Mouse (Mus musculus): ENCODE measurements around the gene Il1rl2. TPM values are rescaled to one million over a fixed set of nuclear protein-coding genes. Genes with fewer than 3 reads are reported as not detected.
A peak's percentile ranks its signal among the peaks of the same experiment; 100 is the strongest.

The Il1rl2 gene
- total and polyA plus RNA-seq, 2 experiments: 0.06 to 0.37 TPM

DNA sequence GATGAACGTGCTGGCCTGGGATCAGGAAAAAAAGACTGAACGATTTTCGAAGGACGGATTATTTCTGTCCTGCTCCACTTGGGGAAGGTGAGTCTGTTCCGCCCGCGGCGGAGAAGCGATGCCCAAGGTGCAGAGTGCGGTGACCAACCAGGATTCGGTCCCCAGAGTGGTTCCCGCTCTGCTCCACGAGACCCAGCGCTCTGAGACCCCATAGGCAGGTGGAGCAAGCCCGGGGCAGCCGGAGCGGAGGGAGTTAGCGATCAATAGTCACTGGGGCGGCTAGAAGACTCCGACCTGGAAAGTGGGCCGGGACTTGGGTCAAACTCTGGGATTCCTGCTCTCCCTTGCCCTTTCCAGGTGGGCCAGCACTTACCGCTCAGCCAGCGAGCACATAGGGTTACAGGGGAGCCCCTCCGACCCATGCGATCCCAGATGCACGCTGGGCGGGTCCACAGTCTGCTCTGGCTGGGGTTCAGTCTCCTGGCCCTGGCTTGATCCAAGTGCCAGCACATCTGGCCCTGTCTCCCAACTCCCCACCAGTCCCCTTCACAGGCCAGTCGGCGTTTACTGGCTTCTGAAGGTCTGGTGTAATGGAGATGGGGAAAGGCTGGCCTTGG lies 1.4 kb downstream of the Il1rl2 start:
- no peaks in the 10 kb centered on the region for H3K79me2 ChIP-seq (ENCODE audit: control insufficient read depth, insufficient read depth, low read length)
- peaks cover 6% of the 10 kb centered on the region; the same call in 1 of the 2 replicates for H3K4me1 ChIP-seq (ENCODE audit: control insufficient read depth, insufficient read depth, low read length)
- DNase-seq (ENCODE audit: extremely low read depth, low read depth, low spot score): no peak
- H3K27me3 ChIP-seq (ENCODE audit: control insufficient read depth, insufficient read depth, low read length): peaks cover 3% of the 10 kb centered on the region; the same call in 1 of the 2 replicates
- H3K27ac ChIP-seq (replicated peaks; ENCODE audit: insufficient read depth, low read depth, low read length): no peak overlapping the region
- H3K36me3 ChIP-seq (ENCODE audit: control insufficient read depth, insufficient read depth, low read length): no peaks in the 10 kb centered on the region
- peak overlapping the region; percentile 47; the same call in 1 of the 2 replicates for H3K4me3 ChIP-seq (ENCODE audit: insufficient read depth, low read depth, low read length)
- H3K9ac ChIP-seq (ENCODE audit: low read depth, low read length): no peak overlapping the region
- TF ChIP-seq CTCF (IDR thresholded peaks at IDR 0.05; ENCODE audit: low read depth, low read length) (no peak), POLR2A (IDR thresholded peaks at IDR 0.05; ENCODE audit: extremely low read depth, insufficient read depth, low read length) (no peak)
- 22% methylated on average over 29 of the region's 29 CpGs for WGBS

DNA sequence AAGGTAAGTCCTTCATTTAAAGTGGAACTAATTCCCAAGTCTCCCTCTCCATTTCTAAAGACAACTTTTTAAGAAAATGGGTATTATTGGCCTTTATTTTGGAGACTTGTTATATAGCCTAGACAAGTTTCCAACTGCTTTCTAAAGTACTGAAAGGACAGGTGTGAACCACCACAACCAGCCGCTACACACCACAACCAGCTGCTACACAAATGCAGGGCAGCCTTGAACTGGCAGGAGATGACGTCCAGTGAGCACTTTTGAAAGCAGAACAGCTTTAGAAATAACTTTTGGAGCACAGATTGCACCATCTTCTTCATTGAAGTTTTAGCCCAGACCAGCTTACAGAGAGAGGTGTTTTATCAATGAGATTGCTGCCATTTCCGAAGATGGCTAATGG lies 3.2 kb downstream of the Il1rl2 start:
- TF ChIP-seq POLR2A (IDR thresholded peaks at IDR 0.05; ENCODE audit: extremely low read depth, insufficient read depth, low read length): no peak
- no peak for TF ChIP-seq CTCF (IDR thresholded peaks at IDR 0.05; ENCODE audit: low read depth, low read length)
- Histone ChIP-seq H3K27ac (replicated peaks; ENCODE audit: insufficient read depth, low read depth, low read length) (no peak overlapping the region), H3K4me1 (ENCODE audit: control insufficient read depth, insufficient read depth, low read length) (peaks cover 6% of the 10 kb centered on the region; the same call in 1 of the 2 replicates), H3K36me3 (ENCODE audit: control insufficient read depth, insufficient read depth, low read length) (no peaks in the 10 kb centered on the region), H3K79me2 (ENCODE audit: control insufficient read depth, insufficient read depth, low read length) (no peaks in the 10 kb centered on the region), H3K9ac (ENCODE audit: low read depth, low read length) (no peak overlapping the region), H3K27me3 (ENCODE audit: control insufficient read depth, insufficient read depth, low read length) (peaks cover 3% of the 10 kb centered on the region; the same call in 1 of the 2 replicates), H3K4me3 (ENCODE audit: insufficient read depth, low read depth, low read length) (no peak overlapping the region)
- DNase-seq (ENCODE audit: extremely low read depth, low read depth, low spot score): no peak
- 96% methylated on average over 3 of the region's 3 CpGs for WGBS

DNA sequence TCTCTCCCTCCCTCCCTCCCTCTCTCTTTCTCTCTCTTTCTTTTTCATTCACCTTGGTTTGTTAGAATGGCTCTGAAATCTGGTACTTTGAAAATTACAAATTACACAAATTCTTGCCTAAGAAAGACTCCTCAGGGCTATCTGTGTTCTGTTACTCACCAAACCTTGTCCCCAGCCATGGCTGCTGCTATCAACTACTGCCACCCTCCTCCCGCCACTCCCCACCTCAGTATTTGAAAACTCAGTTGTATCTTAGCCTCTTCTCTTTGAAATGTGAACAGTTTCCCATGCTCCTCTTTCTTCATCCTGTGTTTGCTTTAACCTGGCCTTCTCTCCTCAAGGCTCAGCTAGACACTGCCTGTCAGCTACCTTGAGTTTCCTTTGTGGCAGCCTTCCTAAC lies 5.1 kb downstream of the Il1rl2 start:
- WGBS: 100% methylated on average over 1 of the region's 1 CpGs
- Histone ChIP-seq H3K4me1 (ENCODE audit: control insufficient read depth, insufficient read depth, low read length) (peaks cover 6% of the 10 kb centered on the region; the same call in 1 of the 2 replicates), H3K27ac (replicated peaks; ENCODE audit: insufficient read depth, low read depth, low read length) (no peak overlapping the region), H3K4me3 (ENCODE audit: insufficient read depth, low read depth, low read length) (no peak overlapping the region), H3K27me3 (ENCODE audit: control insufficient read depth, insufficient read depth, low read length) (peaks cover 3% of the 10 kb centered on the region; the same call in 1 of the 2 replicates), H3K36me3 (ENCODE audit: control insufficient read depth, insufficient read depth, low read length) (no peaks in the 10 kb centered on the region), H3K79me2 (ENCODE audit: control insufficient read depth, insufficient read depth, low read length) (no peaks in the 10 kb centered on the region), H3K9ac (ENCODE audit: low read depth, low read length) (no peak overlapping the region)
- TF ChIP-seq CTCF (IDR thresholded peaks at IDR 0.05; ENCODE audit: low read depth, low read length): no peak
- TF ChIP-seq POLR2A (IDR thresholded peaks at IDR 0.05; ENCODE audit: extremely low read depth, insufficient read depth, low read length): no peak
- no peak for DNase-seq (ENCODE audit: extremely low read depth, low read depth, low spot score)

DNA sequence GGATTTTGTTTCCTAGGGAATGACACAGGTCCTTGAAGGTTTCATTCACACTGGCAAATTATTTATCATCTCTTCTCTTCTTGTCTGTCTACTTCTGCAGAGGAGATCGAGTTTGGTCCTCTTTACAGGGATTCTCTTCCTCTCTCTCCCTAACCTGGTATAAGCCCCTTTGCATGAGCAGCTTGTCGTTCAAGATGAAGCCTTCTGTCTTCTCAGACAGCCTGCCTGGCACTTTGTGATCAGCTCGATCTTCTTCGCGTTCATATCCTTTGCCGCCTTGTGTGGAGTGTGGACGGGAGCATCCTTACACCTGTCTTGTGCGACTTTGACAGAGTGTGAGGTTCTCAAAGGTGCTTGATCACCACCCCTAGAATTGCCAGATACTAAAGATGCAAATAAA lies 5.8 kb downstream of the Il1rl2 start:
- no peaks in the 10 kb centered on the region for H3K79me2 ChIP-seq (ENCODE audit: control insufficient read depth, insufficient read depth, low read length)
- no peak overlapping the region for H3K4me3 ChIP-seq (ENCODE audit: insufficient read depth, low read depth, low read length)
- WGBS: 83% methylated on average over 8 of the region's 8 CpGs
- H3K9ac ChIP-seq (ENCODE audit: low read depth, low read length): no peak overlapping the region
- H3K27me3 ChIP-seq (ENCODE audit: control insufficient read depth, insufficient read depth, low read length): peaks cover 3% of the 10 kb centered on the region; the same call in 1 of the 2 replicates
- TF ChIP-seq POLR2A (IDR thresholded peaks at IDR 0.05; ENCODE audit: extremely low read depth, insufficient read depth, low read length): no peak
- no peak for TF ChIP-seq CTCF (IDR thresholded peaks at IDR 0.05; ENCODE audit: low read depth, low read length)
- H3K4me1 ChIP-seq (ENCODE audit: control insufficient read depth, insufficient read depth, low read length): peaks cover 4% of the 10 kb centered on the region; the same call in 1 of the 2 replicates
- no peaks in the 10 kb centered on the region for H3K36me3 ChIP-seq (ENCODE audit: control insufficient read depth, insufficient read depth, low read length)
- H3K27ac ChIP-seq (replicated peaks; ENCODE audit: insufficient read depth, low read depth, low read length): no peak overlapping the region
- DNase-seq (ENCODE audit: extremely low read depth, low read depth, low spot score): no peak

DNA sequence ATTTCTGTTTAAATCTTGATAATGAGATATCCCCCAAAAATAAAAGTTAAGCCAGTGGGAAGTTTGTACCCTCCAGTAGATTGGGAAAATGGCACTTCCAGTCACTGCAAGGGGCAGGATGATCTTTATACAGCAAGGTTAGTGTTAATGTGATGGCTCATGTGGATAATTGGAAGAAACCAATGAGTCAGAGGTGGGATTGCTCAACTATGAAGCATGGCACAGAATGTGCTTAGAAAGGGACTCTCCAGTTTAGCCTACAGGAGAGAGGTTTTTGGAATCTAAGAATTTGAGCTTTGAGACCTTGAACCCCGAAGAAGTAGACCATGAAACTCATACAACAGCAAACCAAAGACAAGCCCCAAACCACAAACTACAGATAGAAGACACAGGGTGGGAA lies 14.9 kb downstream of the Il1rl2 start:
- H3K27me3 ChIP-seq (ENCODE audit: control insufficient read depth, insufficient read depth, low read length): no peaks in the 10 kb centered on the region
- no peak for DNase-seq (ENCODE audit: extremely low read depth, low read depth, low spot score)
- TF ChIP-seq POLR2A (IDR thresholded peaks at IDR 0.05; ENCODE audit: extremely low read depth, insufficient read depth, low read length): no peak
- no peak for TF ChIP-seq CTCF (IDR thresholded peaks at IDR 0.05; ENCODE audit: low read depth, low read length)
- H3K9ac ChIP-seq (ENCODE audit: low read depth, low read length): no peak overlapping the region
- no peaks in the 10 kb centered on the region for H3K79me2 ChIP-seq (ENCODE audit: control insufficient read depth, insufficient read depth, low read length)
- 85% methylated on average over 1 of the region's 1 CpGs for WGBS
- H3K4me1 ChIP-seq (ENCODE audit: control insufficient read depth, insufficient read depth, low read length): no peaks in the 10 kb centered on the region
- H3K27ac ChIP-seq (replicated peaks; ENCODE audit: insufficient read depth, low read depth, low read length): no peak overlapping the region
- no peaks in the 10 kb centered on the region for H3K36me3 ChIP-seq (ENCODE audit: control insufficient read depth, insufficient read depth, low read length)
- no peak overlapping the region for H3K4me3 ChIP-seq (ENCODE audit: insufficient read depth, low read depth, low read length)

DNA sequence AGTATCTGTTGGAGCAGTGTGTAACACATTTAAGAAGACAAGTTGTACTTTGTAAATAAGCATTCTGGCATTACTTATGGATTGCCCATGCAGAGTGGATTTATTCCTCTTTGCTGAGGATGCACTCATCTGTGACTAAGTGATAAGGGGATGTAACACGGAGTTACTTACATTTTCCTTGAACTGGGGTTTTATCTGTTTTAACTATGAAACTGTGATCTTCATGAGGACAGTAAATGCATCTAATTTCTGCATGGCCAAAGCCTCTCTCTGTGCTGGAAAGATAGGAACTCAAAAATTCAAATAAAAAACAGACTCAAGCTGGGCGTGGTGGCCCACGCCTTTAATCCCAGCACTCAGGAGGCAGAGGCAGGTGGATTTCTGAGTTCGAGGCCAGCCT lies 15.7 kb downstream of the Il1rl2 start:
- WGBS: 91% methylated on average over 4 of the region's 4 CpGs
- no peaks in the 10 kb centered on the region for H3K79me2 ChIP-seq (ENCODE audit: control insufficient read depth, insufficient read depth, low read length)
- H3K4me1 ChIP-seq (ENCODE audit: control insufficient read depth, insufficient read depth, low read length): no peaks in the 10 kb centered on the region
- H3K27me3 ChIP-seq (ENCODE audit: control insufficient read depth, insufficient read depth, low read length): no peaks in the 10 kb centered on the region
- no peaks in the 10 kb centered on the region for H3K36me3 ChIP-seq (ENCODE audit: control insufficient read depth, insufficient read depth, low read length)
- DNase-seq (ENCODE audit: extremely low read depth, low read depth, low spot score): no peak
- no peak overlapping the region for H3K4me3 ChIP-seq (ENCODE audit: insufficient read depth, low read depth, low read length)
- no peak overlapping the region for H3K9ac ChIP-seq (ENCODE audit: low read depth, low read length)
- TF ChIP-seq POLR2A (IDR thresholded peaks at IDR 0.05; ENCODE audit: extremely low read depth, insufficient read depth, low read length) (no peak), CTCF (IDR thresholded peaks at IDR 0.05; ENCODE audit: low read depth, low read length) (no peak)
- H3K27ac ChIP-seq (replicated peaks; ENCODE audit: insufficient read depth, low read depth, low read length): no peak overlapping the region
